Mouse (Mus musculus) forebrain, embryonic 16.5 days (tissue): Measurements from ENCODE around the gene Gpn2. TPM values are rescaled to one million over a fixed set of nuclear protein-coding genes. Genes with fewer than 3 reads are reported as not detected.

ENCODE experiments used
- ATAC-seq: fragments of 200-750 bp; cut with Nextera tagmentation; 2 replicates; pipeline ENCODE4 v1.8.0; 2017; ENCODE audit warnings: mild to moderate bottlenecking, moderate library complexity
- H3K27ac ChIP-seq: fragments of 300-500 bp; sonication (generic); 2 replicates; pipeline ENCODE4 v1.5.1; 2014; ENCODE audit warnings: low read length, control low read depth
- H3K27me3 ChIP-seq: fragments of 300-500 bp; sonication (generic); replicated peaks from 2 replicates; pipeline ENCODE4 v1.6.1; 2014; ENCODE audit warnings: low read length; ENCODE audit not compliant: control insufficient read depth, insufficient read depth
- H3K36me3 ChIP-seq: fragments of 300-500 bp; sonication (generic); 2 replicates; pipeline ENCODE4 v1.6.1; 2014; ENCODE audit not compliant: control insufficient read depth, insufficient read depth
- H3K4me1 ChIP-seq: fragments of 300-500 bp; sonication (generic); replicated peaks from 2 replicates; pipeline ENCODE4 v1.6.1; 2014; ENCODE audit warnings: low read length; ENCODE audit not compliant: control insufficient read depth, insufficient read depth
- H3K4me2 ChIP-seq: fragments of 300-500 bp; sonication (generic); 2 replicates; pipeline ENCODE4 v1.6.1; 2014; ENCODE audit warnings: mild to moderate bottlenecking, low read length, control low read depth
- H3K4me3 ChIP-seq: fragments of 300-500 bp; sonication (generic); replicated peaks from 2 replicates; pipeline ENCODE4 v1.5.1; 2014; ENCODE audit warnings: mild to moderate bottlenecking, low read length, control low read depth
- H3K9ac ChIP-seq: fragments of 300-500 bp; sonication (generic); replicated peaks from 2 replicates; pipeline ENCODE4 v1.6.1; 2014; ENCODE audit warnings: low read depth, low read length, control low read depth
- H3K9me3 ChIP-seq: fragments of 300-500 bp; sonication (generic); 2 replicates; pipeline ENCODE4 v1.6.1; 2016; ENCODE audit warnings: low read length; ENCODE audit not compliant: control insufficient read depth
- WGBS: fragments of 180-500 bp; shearing (Covaris S2); extraction: QIAGEN DNeasy Blood & Tissue Kit; methylation state at CpG from one replicate; pipeline ENCODE4 v1.1.7; 2014; 5-methylcytosine and 5-hydroxymethylcytosine counted together
- microRNA-seq: library from miRNA; unstranded; fragments of <30 nt; microRNA quantifications from one replicate; pipeline ENCODE4, GENCODE M21; 2017
- polyA plus RNA-seq: library from polyadenylated mRNA; unstranded; fragments of >200 nt; fragmentation: Nextera tagmentation; extraction: Ambion mirVana; gene quantifications from 2 replicates; pipeline ENCODE4 v1.2.1, GENCODE M21; 2015

The Gpn2 gene
- polyA plus RNA-seq, 1 experiment from 2014 or later: 22.9 TPM

GRCm38 (mm10) chr4:133634043-133634410 lies 49.9 kb downstream of the Gpn2 start:
- no peak overlapping the region for H3K4me3 ChIP-seq
- H3K36me3 ChIP-seq: no peaks in the 10 kb centered on the region
- no peak overlapping the region for H3K4me2 ChIP-seq
- ATAC-seq: no peak
- H3K9me3 ChIP-seq: no peaks in the 10 kb centered on the region
- WGBS: 86% methylated on average over 5 of the region's 5 CpGs
- H3K9ac ChIP-seq: no peak overlapping the region
- H3K27ac ChIP-seq: no peak overlapping the region
- peaks cover 17% of the 10 kb centered on the region for H3K4me1 ChIP-seq
- H3K27me3 ChIP-seq: no peaks in the 10 kb centered on the region

Small RNAs within 50 kb of the gene (microRNA-seq; reads per million reads assigned to microRNA genes)
- gene Gm23158: not detected

Other genes with a start within 250 kb of the Gpn2 start
- gene Wdtc1, start 230.9 kb upstream of the Gpn2 start, polyA plus RNA-seq: 16.2 and 19.3 TPM in 2 replicates
- gene Slc9a1, start 214.7 kb upstream of the Gpn2 start, polyA plus RNA-seq: 8.1 and 10.7 TPM in 2 replicates
- gene Tent5b, start 104.2 kb upstream of the Gpn2 start, polyA plus RNA-seq: 0.09 and 0.14 TPM in 2 replicates
- gene Trnp1, start 85.8 kb upstream of the Gpn2 start, polyA plus RNA-seq: 6.5 and 9.2 TPM in 2 replicates
- gene Kdf1, start 65.4 kb upstream of the Gpn2 start, polyA plus RNA-seq: 0.35 and 0.44 TPM in 2 replicates
- 256 and 259 TPM in 2 replicates for gene Nudc, start 38.4 kb upstream of the Gpn2 start, polyA plus RNA-seq
- gene Nr0b2, start 31.0 kb upstream of the Gpn2 start, polyA plus RNA-seq: not detected in 2 replicates
- 5.3 and 7.0 TPM in 2 replicates for gene Gpatch3, start 9.6 kb upstream of the Gpn2 start, polyA plus RNA-seq
- 1.0 and 1.6 TPM in 2 replicates for gene Sfn, start 17.8 kb downstream of the Gpn2 start, polyA plus RNA-seq
- gene Zdhhc18, start 65.8 kb downstream of the Gpn2 start, polyA plus RNA-seq: 3.5 and 4.5 TPM in 2 replicates
- gene Pigv, start 88.3 kb downstream of the Gpn2 start, polyA plus RNA-seq: 14.7 and 15.5 TPM in 2 replicates
- gene Arid1a, start 172.4 kb downstream of the Gpn2 start, polyA plus RNA-seq: 36.4 and 41.4 TPM in 2 replicates